Mouse (Mus musculus) cortical plate, adult 2 months (tissue): ENCODE data around the gene Cntf. TPM values are rescaled to one million over a fixed set of nuclear protein-coding genes. Genes with fewer than 3 reads are reported as not detected.

Source experiments
- H3K27ac ChIP-seq: fragments of 200-500 bp; 2 replicates; pipeline ENCODE4 v1.5.1; 2012; ENCODE audit warnings: low read length, control low read depth, inconsistent platforms; ENCODE audit not compliant: insufficient read depth
- H3K4me1 ChIP-seq: fragments of 200-500 bp; 2 replicates; pipeline ENCODE4 v1.6.1; 2011; ENCODE audit warnings: low read length; ENCODE audit not compliant: control insufficient read depth, insufficient read depth
- H3K4me3 ChIP-seq: fragments of 200-500 bp; 2 replicates; pipeline ENCODE4 v1.5.1; 2011; ENCODE audit warnings: mild to moderate bottlenecking, low read length, control low read depth; ENCODE audit not compliant: insufficient read depth
- CTCF ChIP-seq: fragments of 200-500 bp; IDR thresholded peaks from 2 replicates; pipeline ENCODE4 v1.5.1; 2011; ENCODE audit warnings: mild to moderate bottlenecking, control low read depth, low read length; ENCODE audit not compliant: insufficient read depth; ENCODE audit errors: extremely low read depth
- POLR2A ChIP-seq: fragments of 200-500 bp; IDR thresholded peaks from 2 replicates; pipeline ENCODE4 v1.6.1; 2011; ENCODE audit warnings: mild to moderate bottlenecking, low read length, control low read depth; ENCODE audit not compliant: insufficient read depth; ENCODE audit errors: extremely low read depth
- polyA plus RNA-seq: library from polyadenylated mRNA; depleted of rRNA; stranded (reverse); fragments of >200 nt; gene quantifications from 2 replicates; pipeline ENCODE4 v1.2.3, GENCODE M21; 2012

Cntf gene
- polyA plus RNA-seq, 1 experiment = 3.2 TPM

DNA sequence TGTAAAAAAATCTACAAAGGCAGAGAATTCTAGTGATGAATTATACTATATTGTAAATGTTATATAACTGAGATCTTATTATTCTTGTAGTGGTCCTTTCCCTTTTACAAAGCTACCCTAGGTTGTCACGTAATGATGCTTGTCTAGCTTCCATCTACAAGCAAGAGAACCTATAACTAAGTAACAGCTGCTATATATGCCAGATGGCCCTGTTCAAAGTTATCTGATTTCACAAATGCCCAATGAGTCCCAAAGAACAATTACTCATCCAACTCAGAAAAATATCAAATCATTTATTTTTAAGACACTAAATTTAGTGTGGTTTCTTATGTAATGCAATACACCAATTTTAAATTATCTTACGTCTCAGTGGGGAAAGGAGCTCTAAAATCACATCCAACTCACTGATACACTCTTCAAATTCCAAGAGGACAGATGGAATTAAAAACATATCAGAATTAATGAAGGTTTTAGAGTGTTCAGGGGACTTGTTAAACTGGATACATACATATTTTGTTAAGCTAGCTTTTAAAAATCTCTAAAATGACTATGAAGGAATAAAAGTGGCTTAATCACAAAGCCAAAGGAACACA lies 21.5 kb upstream of the Cntf start:
- H3K27ac ChIP-seq = no peak overlapping the region
- peaks cover 2% of the 10 kb centered on the region; the same call in 1 of the 2 replicates for H3K4me1 ChIP-seq
- no peak overlapping the region for H3K4me3 ChIP-seq
- TF ChIP-seq POLR2A (no peak), CTCF (no peak)

- H3K4me3 ChIP-seq = no peak overlapping the region
- TF ChIP-seq POLR2A (no peak), CTCF (no peak)
Observed at GRCm38 (mm10) chr19:12780437-12780836, 15.0 kb upstream of the Cntf start.

GRCm38 (mm10) chr19:12770888-12771287 lies 5.5 kb upstream of the Cntf start:
- no peak overlapping the region for H3K27ac ChIP-seq

More at GRCm38 (mm10) chr19:12780437-12780836, 15.0 kb upstream of the Cntf start:
- no peak overlapping the region for H3K27ac ChIP-seq
- H3K4me1 ChIP-seq = no peaks in the 10 kb centered on the region

GRCm38 (mm10) chr19:12762212-12763130 lies 3.0 kb downstream of the Cntf start:
- no peak overlapping the region for H3K4me3 ChIP-seq
- no peaks in the 10 kb centered on the region for H3K4me1 ChIP-seq
- TF ChIP-seq POLR2A (no peak), CTCF (no peak)
- no peak overlapping the region for H3K27ac ChIP-seq

More at GRCm38 (mm10) chr19:12770888-12771287, 5.5 kb upstream of the Cntf start:
- Histone ChIP-seq H3K4me3 (no peak overlapping the region), H3K4me1 (no peaks in the 10 kb centered on the region)
- TF ChIP-seq CTCF (no peak), POLR2A (no peak)

- TF ChIP-seq CTCF = no peak
- TF ChIP-seq POLR2A = no peak
- Histone ChIP-seq H3K4me3 (no peak overlapping the region), H3K27ac (no peak overlapping the region)
Observed at GRCm38 (mm10) chr19:12759656-12760055, 5.8 kb downstream of the Cntf start.

GRCm38 (mm10) chr19:12758936-12759478 lies 6.4 kb downstream of the Cntf start:
- TF ChIP-seq CTCF (no peak), POLR2A (no peak)
- Histone ChIP-seq H3K4me1 (no peaks in the 10 kb centered on the region), H3K27ac (no peak overlapping the region), H3K4me3 (no peak overlapping the region)

More at GRCm38 (mm10) chr19:12759656-12760055, 5.8 kb downstream of the Cntf start:
- no peaks in the 10 kb centered on the region for H3K4me1 ChIP-seq

DNA sequence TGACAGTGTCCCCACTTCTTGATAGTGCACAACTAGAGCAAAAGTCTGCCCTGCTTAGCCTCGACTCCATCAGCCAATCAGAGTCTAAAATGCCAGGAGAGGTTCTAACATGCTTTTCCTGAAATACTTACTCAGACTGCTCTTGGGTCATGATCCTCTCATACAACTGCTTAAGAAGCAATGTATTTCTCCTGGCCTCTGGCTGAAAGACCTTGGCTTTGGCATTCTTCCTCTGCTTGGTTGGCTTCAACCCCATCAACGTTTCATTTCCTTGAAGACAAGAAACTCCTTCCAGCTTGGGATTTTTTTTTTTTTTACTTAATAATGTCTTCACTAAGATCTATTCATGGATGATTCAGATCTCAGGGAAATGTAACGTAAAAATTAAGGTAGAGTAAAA lies 9.1 kb downstream of the Cntf start:
- no peaks in the 10 kb centered on the region for H3K4me1 ChIP-seq

DNA sequence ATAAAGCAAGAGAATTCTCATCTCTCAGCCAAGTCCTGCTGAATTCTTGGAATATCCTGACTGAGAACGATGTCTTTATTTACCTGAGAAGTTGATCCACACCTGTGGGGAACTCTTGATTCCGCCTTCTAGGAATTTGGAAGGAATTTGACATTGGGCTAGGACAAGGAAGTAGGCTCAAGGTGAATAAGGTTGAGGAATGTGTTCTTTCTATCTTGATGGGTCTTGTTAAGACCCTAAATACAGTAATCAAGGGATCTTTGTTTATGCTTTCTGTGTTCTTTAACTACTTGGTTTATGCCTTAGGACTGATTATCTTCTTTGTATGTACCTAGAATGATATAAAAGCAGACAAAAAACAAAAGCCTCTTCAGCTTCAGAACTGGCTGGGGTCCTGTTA lies 33.5 kb downstream of the Cntf start:
- Histone ChIP-seq H3K27ac (no peak overlapping the region), H3K4me3 (no peak overlapping the region), H3K4me1 (no peaks in the 10 kb centered on the region)
- TF ChIP-seq POLR2A = no peak
- TF ChIP-seq CTCF = no peak

More for the DNA sequence above, 9.1 kb downstream of the Cntf start:
- Histone ChIP-seq H3K27ac (no peak overlapping the region), H3K4me3 (no peak overlapping the region)
- TF ChIP-seq POLR2A (no peak), CTCF (no peak)

GRCm38 (mm10) chr19:12731036-12731435 lies 34.4 kb downstream of the Cntf start:
- TF ChIP-seq POLR2A = no peak
- no peak for TF ChIP-seq CTCF
- Histone ChIP-seq H3K4me3 (no peak overlapping the region), H3K4me1 (no peaks in the 10 kb centered on the region), H3K27ac (no peak overlapping the region)
